Mouse (Mus musculus): ENCODE results near the gene Ruvbl2.

Gene Ruvbl2

DNA sequence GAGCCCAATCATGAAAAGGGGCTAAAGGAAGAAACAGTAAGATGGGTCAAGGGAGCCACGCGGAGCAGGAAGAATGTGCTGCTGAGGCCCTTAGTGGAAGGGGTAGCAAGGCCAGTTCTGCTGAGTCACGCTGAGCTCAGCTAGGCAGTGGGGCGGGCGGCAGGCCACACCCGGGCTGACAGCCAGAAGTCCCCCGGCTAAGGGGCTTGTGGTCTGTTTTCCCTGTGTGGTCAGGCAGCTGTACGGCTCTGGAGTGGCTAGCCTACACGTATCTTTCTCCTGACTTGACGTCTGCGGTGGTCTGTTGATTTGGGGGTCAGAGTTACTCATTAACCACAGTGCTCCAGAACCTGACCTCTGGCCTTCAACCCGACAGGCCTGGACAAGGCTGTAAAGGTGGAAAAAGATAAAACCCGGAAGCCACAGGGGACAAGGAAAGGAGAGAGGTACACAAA, 23.0 kb upstream of the Ruvbl2 start:
- DNase-seq: peak; percentile 74 to 80

DNA sequence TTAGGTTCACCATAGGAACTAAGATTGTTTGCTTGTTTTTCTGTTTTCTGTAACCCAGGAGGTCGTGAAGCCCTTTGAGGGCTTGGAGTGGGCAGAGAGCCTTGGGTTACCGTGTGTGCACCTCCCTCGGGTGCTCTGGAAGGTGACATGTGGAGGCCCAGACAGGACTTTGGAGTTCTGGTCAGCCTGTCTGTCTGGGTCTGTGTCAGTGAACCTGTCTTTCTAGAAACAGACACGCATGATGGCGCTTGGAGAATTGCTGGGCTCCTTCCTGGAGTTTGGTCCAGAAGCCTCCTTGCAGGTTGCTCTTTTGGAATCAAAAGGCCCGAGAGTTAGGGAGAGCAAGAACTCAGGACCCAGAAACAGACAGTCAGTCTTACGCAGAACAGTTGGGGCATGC, 22.5 kb upstream of the Ruvbl2 start:
- peak; percentile 36 to 56 for DNase-seq

DNA sequence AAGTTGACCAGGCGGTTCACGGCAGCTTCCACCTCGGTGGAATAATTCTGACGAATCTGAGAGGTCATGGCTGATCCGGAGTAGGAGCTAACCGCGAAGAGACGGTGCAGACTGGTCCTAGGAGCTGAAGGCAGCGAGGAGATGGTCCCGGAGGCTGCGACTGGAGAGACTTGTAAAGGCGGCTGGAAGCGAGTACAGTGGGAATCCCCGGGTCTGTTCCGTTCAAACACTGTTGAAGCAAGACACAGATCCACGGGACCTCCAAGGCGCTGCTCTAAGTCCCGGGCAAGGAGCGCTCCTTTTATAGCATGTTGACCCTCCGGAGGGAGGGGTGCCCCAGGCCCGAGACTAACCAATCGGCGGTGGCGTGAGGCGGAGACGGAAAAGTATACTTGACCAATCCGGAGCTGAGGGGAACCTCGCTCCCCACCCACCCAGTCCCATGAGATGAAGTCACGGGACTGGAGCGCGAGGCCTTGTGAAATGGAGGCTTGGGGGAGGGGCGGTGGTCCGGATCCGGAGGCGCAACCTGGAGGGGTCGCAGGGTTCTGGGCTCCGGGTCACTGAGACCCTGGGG, 21.8 kb upstream of the Ruvbl2 start, which contains the start of gene Ftl1:
Gene Ftl1 (minus strand): TSS at position 321 of the 577 bp plus-strand sequence.
- peak; percentile 98 for DNase-seq

- peak; percentile 96 for DNase-seq
These were observed 21.1 kb upstream of the Ruvbl2 start for GRCm38 (mm10) chr7:45458748-45459563.

DNA sequence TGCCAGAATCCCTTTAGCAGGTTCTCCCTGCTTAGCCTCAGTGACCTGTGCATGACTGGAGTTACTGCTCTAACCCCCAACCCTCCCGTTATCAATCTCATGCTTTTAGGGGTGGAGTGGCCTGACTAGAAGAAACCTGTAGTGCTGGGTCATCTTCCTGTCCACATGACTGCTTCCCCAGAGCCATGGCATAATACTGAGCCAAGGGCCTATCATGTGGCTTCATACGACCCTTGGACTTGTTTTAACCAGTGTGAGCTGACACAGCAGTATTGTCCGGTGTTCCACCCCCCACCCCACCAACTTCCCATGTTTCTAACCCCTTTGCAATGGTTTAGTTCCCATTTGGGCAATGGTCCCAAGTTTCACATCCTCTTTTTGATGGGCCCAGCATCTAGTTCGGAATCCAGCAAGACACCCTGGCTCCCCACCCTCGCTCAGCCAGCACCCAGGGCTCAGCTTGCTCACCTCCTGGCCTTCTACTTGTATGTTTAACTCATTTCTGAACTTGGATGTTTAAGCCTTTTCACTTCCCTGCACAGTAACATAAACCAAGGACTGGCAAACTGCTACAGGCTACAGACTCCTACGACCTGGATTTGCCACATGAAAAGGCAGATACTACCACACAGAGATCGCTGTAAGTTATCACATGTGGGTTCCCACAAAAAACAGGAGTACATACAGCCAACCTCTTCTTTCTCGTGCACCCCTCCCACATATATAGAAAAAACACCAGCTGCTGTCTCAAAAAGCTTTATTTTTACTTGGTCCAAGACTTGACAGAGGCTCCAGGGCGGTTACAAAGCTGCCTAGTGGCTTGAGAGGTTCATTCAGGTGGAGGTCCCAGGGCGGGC, 19.5 kb upstream of the Ruvbl2 start:
- no peak for DNase-seq

GRCm38 (mm10) chr7:45456721-45457203, 18.9 kb upstream of the Ruvbl2 start:
- no peak for DNase-seq

DNA sequence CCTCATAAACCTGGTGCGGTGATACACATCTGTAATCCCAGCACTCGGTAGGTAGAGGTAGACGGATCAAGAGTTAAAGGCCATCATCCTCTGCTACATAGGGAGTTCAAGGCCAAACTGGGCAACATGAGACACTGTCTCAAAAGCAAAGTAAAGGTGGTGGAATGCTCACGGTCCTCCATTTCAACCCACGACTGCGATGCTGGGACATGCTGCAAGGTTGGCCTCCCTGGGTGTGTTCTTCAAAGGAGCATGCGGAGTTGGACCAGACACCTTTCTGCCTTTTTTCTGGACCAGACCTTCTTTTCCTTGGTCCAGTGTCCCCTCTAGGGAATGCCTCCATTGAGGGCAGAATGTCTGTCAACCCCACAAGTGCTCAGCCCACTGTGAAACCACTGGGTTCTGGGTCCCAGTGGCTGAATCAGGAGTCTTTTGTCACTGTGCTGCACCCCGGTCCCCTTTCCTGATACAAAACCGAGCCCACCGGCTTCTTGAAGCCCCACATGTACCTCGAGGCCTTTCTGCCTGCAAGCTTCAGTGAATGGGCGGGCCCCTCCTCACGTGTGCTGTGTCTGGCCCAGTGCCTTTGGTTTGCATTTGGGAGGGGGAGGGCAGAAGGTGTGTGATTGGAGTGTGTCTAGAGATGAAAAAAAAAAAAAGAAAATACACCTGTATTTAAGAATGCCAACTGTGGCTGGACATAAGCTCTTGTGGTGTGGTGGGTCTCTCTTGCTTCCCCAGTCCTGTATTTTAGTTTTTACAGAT, 18.2 kb upstream of the Ruvbl2 start:
- no peak for DNase-seq

GRCm38 (mm10) chr7:45454971-45455370, 17.1 kb upstream of the Ruvbl2 start:
- no peak for DNase-seq

- DNase-seq: peak; percentile 93 to 95
These were observed 13.6 kb upstream of the Ruvbl2 start for GRCm38 (mm10) chr7:45451344-45451982.

DNA sequence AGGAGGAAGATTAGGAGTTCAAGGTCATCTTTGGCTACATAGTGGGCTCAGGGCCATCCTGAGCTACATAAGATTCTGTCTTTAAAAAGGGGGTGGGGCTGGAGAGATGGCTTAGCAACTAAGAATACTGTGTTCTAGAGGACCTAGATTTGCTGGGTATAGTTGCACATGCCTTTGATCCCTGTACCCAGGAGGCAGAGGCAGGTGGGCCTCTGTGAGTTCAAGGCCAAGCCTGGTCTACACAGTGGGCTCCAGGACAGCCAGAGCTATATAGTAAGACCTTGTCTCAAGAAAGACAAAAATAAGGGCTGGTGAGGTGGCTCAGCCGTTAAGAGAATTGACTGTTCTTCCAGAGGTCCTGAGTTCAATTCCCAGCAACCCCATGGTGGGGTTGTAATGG, 12.1 kb upstream of the Ruvbl2 start:
- no peak for DNase-seq

DNA sequence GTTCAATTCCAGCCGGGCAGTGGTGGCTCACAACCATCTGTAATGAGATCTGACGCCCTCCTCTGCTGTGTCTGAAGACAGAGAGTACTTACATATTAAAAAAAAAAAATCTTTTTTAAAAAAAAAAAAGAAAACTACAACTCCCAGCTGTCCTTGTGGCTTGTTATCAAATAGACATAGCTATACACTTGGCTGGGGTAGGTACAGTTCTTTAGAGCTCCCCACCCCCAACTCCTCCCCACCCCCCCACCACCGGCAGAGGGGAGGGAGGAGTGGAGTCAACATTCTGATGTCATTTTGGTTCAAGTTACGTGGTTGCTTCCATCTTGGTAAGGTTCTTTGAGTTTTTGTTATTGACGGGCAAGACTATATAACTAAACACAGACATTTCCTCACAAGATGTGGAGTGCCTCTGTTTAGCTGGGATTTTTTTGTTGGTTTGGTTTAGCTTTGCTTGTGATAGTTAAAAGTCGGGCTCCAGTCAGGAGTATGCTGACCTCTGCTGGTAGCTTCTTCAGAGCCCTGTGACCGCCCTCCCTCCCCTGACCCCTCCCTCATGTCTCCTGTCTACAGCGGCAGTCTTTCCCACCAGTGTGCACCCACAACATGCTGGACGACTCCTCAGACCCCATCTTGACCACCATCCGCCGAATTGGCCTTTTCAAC, 9.6 kb upstream of the Ruvbl2 start:
- peak; percentile 71 to 76 for DNase-seq

DNA sequence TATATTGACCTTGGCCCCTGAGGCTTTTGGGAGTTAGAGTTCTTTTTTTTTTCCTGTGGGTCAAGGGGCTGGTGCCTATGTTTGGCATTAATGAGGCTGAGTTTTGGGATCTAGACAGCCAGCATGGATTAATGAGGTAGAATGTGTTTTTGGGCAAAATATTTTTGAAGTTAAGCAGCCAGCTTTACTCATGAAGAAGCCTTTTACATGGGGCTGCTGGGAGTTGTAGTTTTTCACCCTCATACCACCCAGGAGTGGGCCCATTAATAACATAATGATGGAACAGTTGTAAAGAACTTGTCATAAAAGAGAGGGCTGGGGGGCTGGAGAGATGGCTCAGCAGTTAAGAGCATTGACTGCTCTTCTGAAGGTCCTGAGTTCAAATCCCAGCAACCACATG, 8.7 kb upstream of the Ruvbl2 start:
- no peak for DNase-seq

DNA sequence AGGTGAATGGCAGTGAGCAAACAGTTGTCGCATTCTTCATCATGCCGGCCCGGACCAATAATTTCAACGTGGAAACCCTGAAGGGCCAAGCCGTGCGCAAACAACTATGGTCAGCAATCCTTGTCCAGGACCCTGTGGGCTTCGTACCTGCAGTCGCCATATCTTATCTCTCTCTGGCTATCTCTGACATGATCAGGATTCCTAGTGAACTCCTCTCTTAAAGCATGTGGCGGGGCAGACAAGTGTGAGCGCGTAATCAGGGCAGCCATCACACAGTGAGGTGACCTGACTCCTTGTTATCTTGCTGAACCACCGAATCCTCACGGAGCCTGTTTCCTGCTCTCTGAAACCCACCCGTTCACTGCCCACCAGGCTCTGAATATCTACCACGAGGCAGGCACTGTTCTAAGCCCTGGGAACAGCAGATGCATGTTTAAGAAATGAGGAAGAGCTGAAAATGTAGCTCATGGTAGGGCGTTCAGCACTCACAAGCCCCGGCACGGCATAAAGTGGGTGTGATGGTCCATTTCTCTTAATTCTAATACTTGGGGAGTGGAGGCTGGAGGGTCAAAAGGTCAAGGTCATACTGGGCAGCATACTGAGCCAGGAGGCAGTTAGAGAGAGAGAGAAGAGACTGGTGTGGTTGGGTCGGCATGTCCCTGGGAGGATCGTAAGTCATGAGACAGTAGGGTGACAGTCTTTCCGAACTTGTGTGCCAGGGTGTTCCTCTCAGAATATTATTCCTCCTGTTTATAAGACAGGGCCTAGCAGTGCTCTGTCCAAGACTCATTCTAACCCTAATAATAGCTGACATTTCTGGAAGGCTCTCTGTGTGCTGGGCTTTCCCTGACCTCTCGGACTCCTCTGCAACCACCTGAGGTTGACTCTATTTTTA, 5.9 kb upstream of the Ruvbl2 start:
- no peak for DNase-seq

DNA sequence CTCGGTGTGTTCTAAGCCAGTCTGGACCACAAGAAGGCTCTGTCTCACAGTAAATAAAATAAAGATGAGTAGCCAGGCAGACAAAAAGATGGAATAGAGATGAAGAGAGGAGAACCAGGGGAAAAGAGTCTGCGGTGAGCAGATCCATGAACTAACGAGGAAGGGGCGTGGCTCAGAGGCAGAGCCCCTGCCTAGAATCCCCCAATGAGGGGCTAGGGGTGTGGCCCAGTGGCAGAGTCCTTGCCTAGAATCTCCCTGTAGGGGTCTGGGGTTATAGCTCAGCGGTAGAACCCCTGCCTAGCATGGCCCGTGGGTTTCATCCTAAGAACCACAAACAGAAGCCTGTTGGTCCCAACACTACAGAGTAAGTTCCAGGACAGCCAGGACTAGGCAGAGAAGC, 850 bp downstream of the Ruvbl2 start:
- no peak for DNase-seq

DNA sequence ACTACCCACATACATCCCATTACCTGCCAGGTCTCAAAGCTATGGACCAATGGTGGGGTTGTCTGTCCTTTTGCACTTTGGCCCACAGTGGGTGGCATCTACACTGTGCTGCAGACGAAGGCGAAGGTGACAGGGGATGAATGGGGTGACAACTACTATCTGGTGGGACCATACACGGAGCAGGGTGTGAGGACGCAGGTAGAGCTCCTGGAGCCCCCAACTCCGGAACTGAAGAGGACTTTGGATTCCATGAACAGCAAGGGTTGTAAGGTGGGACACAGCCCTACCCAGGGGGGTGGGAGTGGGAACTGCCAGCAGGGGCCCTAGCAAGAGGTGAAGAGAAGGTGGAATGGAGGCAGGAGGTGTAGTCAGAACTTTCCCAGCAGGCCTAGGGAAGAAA, 1.5 kb downstream of the Ruvbl2 start:
- DNase-seq: no peak

- DNase-seq: no peak
These were observed 2.9 kb downstream of the Ruvbl2 start for GRCm38 (mm10) chr7:45435038-45435437.

DNA sequence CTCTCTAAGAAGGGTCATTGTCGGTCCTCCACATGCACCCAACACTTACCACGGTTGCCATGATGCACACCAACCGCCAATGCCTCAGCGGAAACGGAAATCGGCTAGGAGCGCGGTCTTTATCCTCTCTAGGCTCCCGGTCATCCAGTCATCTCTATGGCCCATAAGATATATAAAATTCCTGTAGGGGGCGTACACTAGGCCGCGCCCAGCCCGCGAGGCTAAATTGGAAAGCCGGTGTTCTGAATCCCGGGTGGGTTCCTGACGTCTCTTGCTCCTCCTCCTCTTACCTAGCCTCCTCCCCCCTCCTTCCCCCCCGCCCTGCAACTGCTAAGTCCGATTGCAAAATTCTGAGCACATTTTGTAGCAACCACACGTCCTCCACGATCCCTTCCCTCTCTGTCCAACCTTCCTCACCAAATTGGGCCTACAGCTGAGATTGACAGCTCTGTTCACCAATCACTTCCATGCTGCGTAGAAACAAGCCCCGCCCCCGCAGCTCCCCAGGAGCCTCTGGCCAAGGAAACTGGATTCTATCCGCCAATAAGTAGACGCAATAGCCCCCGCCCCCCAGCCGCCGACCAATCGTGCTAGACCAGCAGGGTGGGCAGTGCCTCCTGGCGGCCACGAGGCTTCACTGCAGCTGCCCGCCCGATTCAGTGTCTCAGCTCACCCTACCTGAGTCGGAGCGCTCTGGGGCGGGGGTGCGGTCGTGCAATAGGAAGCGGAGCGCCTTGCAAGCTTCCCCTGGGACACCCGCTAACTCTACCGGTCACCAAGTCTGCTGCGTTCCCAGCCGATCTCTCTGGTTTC, 3.5 kb downstream of the Ruvbl2 start, which contains the start of gene Gys1:
Gene Gys1 (plus strand): TSS at position 642 of the 813 bp plus-strand sequence.
- DNase-seq: peak; percentile 100

- DNase-seq: no peak
These were observed 4.1 kb downstream of the Ruvbl2 start for GRCm38 (mm10) chr7:45433835-45434202.

DNA sequence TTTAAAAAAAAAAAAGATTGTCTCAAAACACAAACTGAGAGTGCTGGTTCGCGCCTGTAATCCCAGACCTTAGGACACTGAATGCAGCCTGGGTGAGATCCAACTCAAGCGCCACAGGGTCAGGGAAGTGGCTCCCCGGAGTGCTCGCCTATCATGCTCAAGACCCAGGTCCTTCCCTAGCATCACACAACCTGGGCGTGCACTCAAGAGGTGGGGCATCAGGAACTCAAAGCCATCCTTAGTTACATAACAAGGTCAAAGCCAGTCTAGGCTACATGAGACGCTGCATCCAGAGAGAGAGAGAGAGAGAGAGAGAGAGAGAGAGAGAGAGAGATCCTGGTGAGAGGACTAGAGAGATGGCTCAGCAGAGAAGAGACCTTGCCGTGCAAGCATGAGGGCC, 11.3 kb downstream of the Ruvbl2 start:
- DNase-seq: no peak
